Mouse (Mus musculus) cortical plate, adult 2 months (tissue): ENCODE measurements at regions not wholly inside any gene's neighbourhood (a gene's known extent, or its start where the extent isn't known, plus 50 kb on each side); places are given as distances from the start of the nearest gene placed in this dataset.

Source experiments
- H3K27ac ChIP-seq: fragments of 200-500 bp; 2 replicates; pipeline ENCODE4 v1.5.1; 2012; ENCODE audit warnings: low read length, control low read depth, inconsistent platforms; ENCODE audit not compliant: insufficient read depth
- H3K4me1 ChIP-seq: fragments of 200-500 bp; 2 replicates; pipeline ENCODE4 v1.6.1; 2011; ENCODE audit warnings: low read length; ENCODE audit not compliant: control insufficient read depth, insufficient read depth
- H3K4me3 ChIP-seq: fragments of 200-500 bp; 2 replicates; pipeline ENCODE4 v1.5.1; 2011; ENCODE audit warnings: mild to moderate bottlenecking, low read length, control low read depth; ENCODE audit not compliant: insufficient read depth
- CTCF ChIP-seq: fragments of 200-500 bp; IDR thresholded peaks from 2 replicates; pipeline ENCODE4 v1.5.1; 2011; ENCODE audit warnings: mild to moderate bottlenecking, control low read depth, low read length; ENCODE audit not compliant: insufficient read depth; ENCODE audit errors: extremely low read depth
- POLR2A ChIP-seq: fragments of 200-500 bp; IDR thresholded peaks from 2 replicates; pipeline ENCODE4 v1.6.1; 2011; ENCODE audit warnings: mild to moderate bottlenecking, low read length, control low read depth; ENCODE audit not compliant: insufficient read depth; ENCODE audit errors: extremely low read depth

- TF ChIP-seq POLR2A (no peak), CTCF (no peak)
- H3K27ac ChIP-seq: peak overlapping the region; percentile 100
- H3K4me1 ChIP-seq: peaks cover 25% of the 10 kb centered on the region
- H3K4me3 ChIP-seq: no peak overlapping the region
Measured at GRCm38 (mm10) chr2:30719611-30720290, 83.7 kb downstream of the 1700001O22Rik start.

GRCm38 (mm10) chr2:30718741-30719381 lies 84.6 kb downstream of the 1700001O22Rik start:
- peaks cover 25% of the 10 kb centered on the region for H3K4me1 ChIP-seq
- H3K27ac ChIP-seq: peak overlapping the region; percentile 99
- TF ChIP-seq CTCF: no peak
- peak; percentile 52; the same call in 1 of the 2 replicates for TF ChIP-seq POLR2A
- H3K4me3 ChIP-seq: peak overlapping the region; percentile 25

DNA sequence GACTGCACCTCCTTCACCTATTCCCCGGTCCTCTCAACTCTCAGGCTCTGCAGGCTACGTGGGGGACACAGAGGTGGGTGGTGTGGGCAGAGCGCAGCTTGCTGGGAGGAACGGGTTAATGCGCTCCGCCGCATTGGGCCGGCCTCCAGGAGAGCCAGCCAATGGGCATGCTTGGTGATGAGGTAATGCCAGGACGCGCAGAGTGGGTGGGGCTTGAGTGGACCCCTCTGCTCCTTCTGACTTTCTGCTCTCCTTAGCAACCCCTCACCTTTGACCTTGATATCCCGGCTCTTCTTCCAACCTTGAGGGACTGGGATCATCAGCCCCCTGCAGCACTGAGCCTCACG lies 85.2 kb downstream of the 1700001O22Rik start:
- H3K4me1 ChIP-seq: peaks cover 25% of the 10 kb centered on the region
- H3K27ac ChIP-seq: peak overlapping the region; percentile 99
- no peak for TF ChIP-seq POLR2A
- TF ChIP-seq CTCF: no peak
- H3K4me3 ChIP-seq: peak overlapping the region; percentile 25; the same call in 1 of the 2 replicates

DNA sequence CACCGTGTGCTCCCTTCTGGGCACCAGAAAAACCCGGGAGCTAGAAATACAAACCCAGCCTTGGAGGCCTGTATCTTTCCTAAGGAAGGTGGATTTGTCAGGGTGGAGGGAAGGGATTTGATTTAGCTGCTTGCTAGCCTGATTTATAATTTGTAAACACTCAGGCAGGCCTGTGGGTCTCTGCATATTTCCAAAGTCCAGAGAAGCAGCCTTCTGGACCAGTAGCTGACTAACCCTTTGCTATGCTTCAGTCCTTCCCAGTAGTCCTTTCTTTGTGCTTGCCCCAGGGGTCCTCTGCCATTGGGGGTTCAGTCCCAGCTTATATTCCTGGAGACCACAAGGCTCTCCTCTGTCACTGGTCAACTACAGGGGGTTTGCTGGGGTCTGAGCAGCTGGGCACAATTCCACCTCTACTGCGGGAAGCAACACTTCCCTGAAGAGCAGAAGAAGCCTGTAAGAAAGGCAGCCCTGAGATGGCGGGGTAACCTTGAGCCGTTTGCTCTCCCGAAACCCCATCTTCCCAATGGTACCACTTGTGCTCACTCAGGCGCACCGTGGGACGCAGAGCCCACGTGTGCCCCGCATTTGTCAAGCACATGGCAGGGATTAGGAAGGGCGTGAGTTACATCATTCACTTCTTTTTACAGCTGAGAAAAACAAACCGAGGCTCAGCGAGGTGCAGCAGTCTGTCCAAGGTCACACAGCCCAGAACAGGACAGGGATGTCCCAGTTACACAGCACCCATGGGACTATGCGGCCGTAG lies 85.7 kb downstream of the 1700001O22Rik start:
- TF ChIP-seq POLR2A: peak; percentile 49; the same call in 1 of the 2 replicates
- TF ChIP-seq CTCF: no peak
- H3K27ac ChIP-seq: peak overlapping the region; percentile 99
- no peak overlapping the region for H3K4me3 ChIP-seq
- peaks cover 23% of the 10 kb centered on the region for H3K4me1 ChIP-seq

GRCm38 (mm10) chr2:30716580-30717565 lies 86.6 kb downstream of the 1700001O22Rik start:
- Histone ChIP-seq H3K4me3 (no peak overlapping the region), H3K4me1 (peaks cover 23% of the 10 kb centered on the region), H3K27ac (peak overlapping the region; percentile 99)
- TF ChIP-seq POLR2A (peak; percentile 34; the same call in 1 of the 2 replicates), CTCF (no peak)

DNA sequence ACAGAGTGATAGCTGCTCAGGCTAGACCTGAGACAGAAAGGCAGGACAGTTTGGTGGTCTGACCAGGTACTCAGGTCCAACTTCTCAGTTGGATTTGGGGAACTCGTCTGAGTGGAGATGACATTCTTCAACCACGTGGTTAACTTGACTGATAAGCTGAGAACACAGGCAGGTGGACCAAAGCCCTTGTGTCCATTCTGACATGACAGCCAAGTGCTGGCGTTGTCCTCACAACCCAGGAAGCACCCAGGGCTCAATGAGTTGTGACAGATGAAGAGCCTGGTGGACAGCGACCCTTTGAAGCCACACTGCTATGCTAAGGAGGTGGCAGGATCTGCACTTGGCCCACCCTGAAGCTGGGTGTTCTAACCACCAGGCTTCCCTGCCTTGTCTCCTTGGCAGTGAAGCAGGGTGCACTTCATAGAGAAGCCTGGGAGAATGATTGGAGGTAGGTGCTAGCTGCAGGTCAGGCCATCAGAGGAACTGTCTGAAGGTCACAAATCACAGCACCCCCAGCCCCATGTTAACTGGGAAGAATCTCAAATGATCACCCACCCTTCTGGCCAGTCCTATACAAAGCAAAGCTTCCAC lies 87.6 kb downstream of the 1700001O22Rik start:
- TF ChIP-seq POLR2A (no peak), CTCF (no peak)
- Histone ChIP-seq H3K4me1 (peaks cover 24% of the 10 kb centered on the region), H3K27ac (0 out of 2 replicates have a peak overlapping the region, but pooled peaks have one; percentile 99), H3K4me3 (no peak overlapping the region)

GRCm38 (mm10) chr2:30713535-30713934 lies 89.9 kb downstream of the 1700001O22Rik start:
- TF ChIP-seq CTCF: no peak
- no peak for TF ChIP-seq POLR2A
- peaks cover 13% of the 10 kb centered on the region for H3K4me1 ChIP-seq
- H3K27ac ChIP-seq: no peak overlapping the region
- no peak overlapping the region for H3K4me3 ChIP-seq

GRCm38 (mm10) chr2:30712841-30713401 lies 90.5 kb downstream of the 1700001O22Rik start:
- TF ChIP-seq POLR2A (no peak), CTCF (no peak)
- Histone ChIP-seq H3K4me3 (no peak overlapping the region), H3K27ac (peak overlapping the region; percentile 93), H3K4me1 (peaks cover 13% of the 10 kb centered on the region)
